Mouse (Mus musculus): ENCODE measurements around the gene Dcun1d2. TPM values are rescaled to one million over a fixed set of nuclear protein-coding genes. Genes with fewer than 3 reads are reported as not detected.

Dcun1d2 gene
- total and polyA plus RNA-seq, 2 experiments from 2014 or later = 27.8 to 37.7 TPM

- Histone ChIP-seq H3K4me2 (ENCODE audit: low read depth, low read length) (no peak overlapping the region), H3K9ac (replicated peaks; ENCODE audit: low read depth, low read length) (no peak overlapping the region; the same call in 1 of the 2 replicates), H3K9me3 (replicated peaks; ENCODE audit: control insufficient read depth, low read length) (no peaks in the 10 kb centered on the region), H3K27me3 (ENCODE audit: control insufficient read depth, insufficient read depth, low read length) (no peaks in the 10 kb centered on the region), H3K4me3 (ENCODE audit: low read depth, low read length) (no peak overlapping the region), H3K27ac (ENCODE audit: low read depth) (peak overlapping the region; percentile 38; the same call in 1 of the 2 replicates), H3K4me1 (ENCODE audit: control insufficient read depth, insufficient read depth) (peaks cover 16% of the 10 kb centered on the region; the same call in 1 of the 2 replicates), H3K36me3 (replicated peaks; ENCODE audit: control insufficient read depth, insufficient read depth, low read length) (peaks cover 3% of the 10 kb centered on the region)
- DNase-seq (ENCODE audit: low spot score) (no peak), ATAC-seq (ENCODE audit: insufficient read depth, low read depth) (no peak)
- 64% methylated on average over 8 of the region's 8 CpGs for WGBS
- TF ChIP-seq CTCF (IDR thresholded peaks at IDR 0.05; ENCODE audit: low read depth) (no peak), EP300 (IDR thresholded peaks at IDR 0.05; ENCODE audit: low read depth) (no peak)
Measured at GRCm38 (mm10) chr8:13216386-13216785, 71.5 kb downstream of the Dcun1d2 start.

- WGBS = 20% methylated on average over 10 of the region's 10 CpGs
- ATAC-seq (ENCODE audit: insufficient read depth, low read depth) (peak; percentile 61), DNase-seq (ENCODE audit: low spot score) (peak; percentile 83)
- H3K4me1 ChIP-seq (ENCODE audit: control insufficient read depth, insufficient read depth) = peaks cover 27% of the 10 kb centered on the region
- no peak overlapping the region for H3K4me2 ChIP-seq (ENCODE audit: low read depth, low read length)
- no peaks in the 10 kb centered on the region for H3K36me3 ChIP-seq (replicated peaks; ENCODE audit: control insufficient read depth, insufficient read depth, low read length)
- no peak overlapping the region for H3K4me3 ChIP-seq (ENCODE audit: low read depth, low read length)
- no peaks in the 10 kb centered on the region for H3K27me3 ChIP-seq (ENCODE audit: control insufficient read depth, insufficient read depth, low read length)
- H3K9ac ChIP-seq (replicated peaks; ENCODE audit: low read depth, low read length) = no peak overlapping the region
- H3K27ac ChIP-seq (ENCODE audit: low read depth) = peak overlapping the region; percentile 73
- H3K9me3 ChIP-seq (replicated peaks; ENCODE audit: control insufficient read depth, low read length) = no peaks in the 10 kb centered on the region
- TF ChIP-seq CTCF (IDR thresholded peaks at IDR 0.05; ENCODE audit: low read depth) (peak; percentile 89), EP300 (IDR thresholded peaks at IDR 0.05; ENCODE audit: low read depth) (no peak)
Measured at GRCm38 (mm10) chr8:13213479-13214268, 74.3 kb downstream of the Dcun1d2 start.

GRCm38 (mm10) chr8:13209770-13210169 lies 78.2 kb downstream of the Dcun1d2 start:
- peak overlapping the region; percentile 93 for H3K27ac ChIP-seq (ENCODE audit: low read depth)
- H3K4me2 ChIP-seq (ENCODE audit: low read depth, low read length) = no peak overlapping the region
- no peaks in the 10 kb centered on the region for H3K27me3 ChIP-seq (ENCODE audit: control insufficient read depth, insufficient read depth, low read length)
- no peaks in the 10 kb centered on the region for H3K36me3 ChIP-seq (replicated peaks; ENCODE audit: control insufficient read depth, insufficient read depth, low read length)
- DNase-seq (ENCODE audit: low spot score) (peak; percentile 86), ATAC-seq (ENCODE audit: insufficient read depth, low read depth) (peak; percentile 80)
- no peak overlapping the region for H3K4me3 ChIP-seq (ENCODE audit: low read depth, low read length)
- 41% methylated on average over 1 of the region's 1 CpGs for WGBS
- TF ChIP-seq CTCF (IDR thresholded peaks at IDR 0.05; ENCODE audit: low read depth) (no peak), EP300 (IDR thresholded peaks at IDR 0.05; ENCODE audit: low read depth) (peak; percentile 56; the same call in 1 of the 2 replicates)
- H3K9ac ChIP-seq (replicated peaks; ENCODE audit: low read depth, low read length) = no peak overlapping the region
- no peaks in the 10 kb centered on the region for H3K9me3 ChIP-seq (replicated peaks; ENCODE audit: control insufficient read depth, low read length)
- H3K4me1 ChIP-seq (ENCODE audit: control insufficient read depth, insufficient read depth) = peaks cover 20% of the 10 kb centered on the region

- H3K4me1 ChIP-seq (ENCODE audit: control insufficient read depth, insufficient read depth) = peaks cover 20% of the 10 kb centered on the region
- no peaks in the 10 kb centered on the region for H3K9me3 ChIP-seq (replicated peaks; ENCODE audit: control insufficient read depth, low read length)
- H3K4me3 ChIP-seq (ENCODE audit: low read depth, low read length) = no peak overlapping the region
- 19% methylated on average over 6 of the region's 6 CpGs for WGBS
- ATAC-seq (ENCODE audit: insufficient read depth, low read depth) (peak; percentile 71), DNase-seq (ENCODE audit: low spot score) (peak; percentile 68)
- H3K27me3 ChIP-seq (ENCODE audit: control insufficient read depth, insufficient read depth, low read length) = no peaks in the 10 kb centered on the region
- peak overlapping the region; percentile 93 for H3K27ac ChIP-seq (ENCODE audit: low read depth)
- no peak for TF ChIP-seq EP300 (IDR thresholded peaks at IDR 0.05; ENCODE audit: low read depth)
- TF ChIP-seq CTCF (IDR thresholded peaks at IDR 0.05; ENCODE audit: low read depth) = peak; percentile 61
- H3K9ac ChIP-seq (replicated peaks; ENCODE audit: low read depth, low read length) = no peak overlapping the region
- no peaks in the 10 kb centered on the region for H3K36me3 ChIP-seq (replicated peaks; ENCODE audit: control insufficient read depth, insufficient read depth, low read length)
- no peak overlapping the region for H3K4me2 ChIP-seq (ENCODE audit: low read depth, low read length)
Measured at GRCm38 (mm10) chr8:13208627-13209355, 79.1 kb downstream of the Dcun1d2 start.

GRCm38 (mm10) chr8:13206290-13206689 lies 81.6 kb downstream of the Dcun1d2 start:
- Histone ChIP-seq H3K9ac (replicated peaks; ENCODE audit: low read depth, low read length) (no peak overlapping the region), H3K27me3 (ENCODE audit: control insufficient read depth, insufficient read depth, low read length) (0 out of 2 replicates have a peak, but pooled peaks cover 2% of the 10 kb centered on the region), H3K36me3 (replicated peaks; ENCODE audit: control insufficient read depth, insufficient read depth, low read length) (no peaks in the 10 kb centered on the region), H3K4me1 (ENCODE audit: control insufficient read depth, insufficient read depth) (peaks cover 17% of the 10 kb centered on the region), H3K27ac (ENCODE audit: low read depth) (no peak overlapping the region), H3K4me3 (ENCODE audit: low read depth, low read length) (no peak overlapping the region), H3K9me3 (replicated peaks; ENCODE audit: control insufficient read depth, low read length) (no peaks in the 10 kb centered on the region), H3K4me2 (ENCODE audit: low read depth, low read length) (no peak overlapping the region)
- WGBS = 51% methylated on average over 5 of the region's 5 CpGs
- no peak for DNase-seq (ENCODE audit: low spot score)
- ATAC-seq (ENCODE audit: insufficient read depth, low read depth) = no peak
- TF ChIP-seq CTCF (IDR thresholded peaks at IDR 0.05; ENCODE audit: low read depth) (no peak), EP300 (IDR thresholded peaks at IDR 0.05; ENCODE audit: low read depth) (no peak)

Other genes with a start within 250 kb of the Dcun1d2 start
- gene Proz, start 227.2 kb downstream of the Dcun1d2 start, total RNA-seq (2014; rRNA removed; ENCODE audit: low replicate concordance) = not detected in 2 replicates
- 0.10 TPM in 2 replicates for gene Proz, start 227.2 kb downstream of the Dcun1d2 start, polyA plus RNA-seq (2015; fragmentation: Nextera tagmentation; extraction: Ambion mirVana)
- gene Pcid2, start 182.7 kb downstream of the Dcun1d2 start, total RNA-seq (2014; rRNA removed; ENCODE audit: low replicate concordance) = 8.2 and 13.1 TPM in 2 replicates
- gene Pcid2, start 182.7 kb downstream of the Dcun1d2 start, polyA plus RNA-seq (2015; fragmentation: Nextera tagmentation; extraction: Ambion mirVana) = 12.4 TPM in 2 replicates
- 140 and 158 TPM in 2 replicates for gene Cul4a, start 182.5 kb downstream of the Dcun1d2 start, total RNA-seq (2014; rRNA removed; ENCODE audit: low replicate concordance)
- 81.4 and 88.2 TPM in 2 replicates for gene Cul4a, start 182.5 kb downstream of the Dcun1d2 start, polyA plus RNA-seq (2015; fragmentation: Nextera tagmentation; extraction: Ambion mirVana)
- 317 and 327 TPM in 2 replicates for gene Lamp1, start 129.0 kb downstream of the Dcun1d2 start, total RNA-seq (2014; rRNA removed; ENCODE audit: low replicate concordance)
- 266 and 267 TPM in 2 replicates for gene Lamp1, start 129.0 kb downstream of the Dcun1d2 start, polyA plus RNA-seq (2015; fragmentation: Nextera tagmentation; extraction: Ambion mirVana)
- 4.4 and 9.9 TPM in 2 replicates for gene Grtp1, start 87.5 kb downstream of the Dcun1d2 start, total RNA-seq (2014; rRNA removed; ENCODE audit: low replicate concordance)
- 10.0 and 11.9 TPM in 2 replicates for gene Grtp1, start 87.5 kb downstream of the Dcun1d2 start, polyA plus RNA-seq (2015; fragmentation: Nextera tagmentation; extraction: Ambion mirVana)
- 252 and 255 TPM in 2 replicates for gene Adprhl1, start 34.0 kb downstream of the Dcun1d2 start, total RNA-seq (2014; rRNA removed; ENCODE audit: low replicate concordance)
- gene Adprhl1, start 34.0 kb downstream of the Dcun1d2 start, polyA plus RNA-seq (2015; fragmentation: Nextera tagmentation; extraction: Ambion mirVana) = 317 and 337 TPM in 2 replicates
- gene Tmco3, start 59 bp upstream of the Dcun1d2 start, total RNA-seq (2014; rRNA removed; ENCODE audit: low replicate concordance) = 9.0 and 10.8 TPM in 2 replicates
- gene Tmco3, start 59 bp upstream of the Dcun1d2 start, polyA plus RNA-seq (2015; fragmentation: Nextera tagmentation; extraction: Ambion mirVana) = 16.7 and 18.3 TPM in 2 replicates
- 20.9 and 38.6 TPM in 2 replicates for gene Tfdp1, start 50.6 kb upstream of the Dcun1d2 start, total RNA-seq (2014; rRNA removed; ENCODE audit: low replicate concordance)
- gene Tfdp1, start 50.6 kb upstream of the Dcun1d2 start, polyA plus RNA-seq (2015; fragmentation: Nextera tagmentation; extraction: Ambion mirVana) = 47.4 and 48.0 TPM in 2 replicates
- not detected in 2 replicates for gene Atp4b, start 108.7 kb upstream of the Dcun1d2 start, total RNA-seq (2014; rRNA removed; ENCODE audit: low replicate concordance)
- 0.08 and 0.14 TPM in 2 replicates for gene Atp4b, start 108.7 kb upstream of the Dcun1d2 start, polyA plus RNA-seq (2015; fragmentation: Nextera tagmentation; extraction: Ambion mirVana)
- 0.42 TPM in 1 of 2 replicates, not detected in the other for gene Grk1, start 117.0 kb upstream of the Dcun1d2 start, total RNA-seq (2014; rRNA removed; ENCODE audit: low replicate concordance)
- not detected in 2 replicates for gene Grk1, start 117.0 kb upstream of the Dcun1d2 start, polyA plus RNA-seq (2015; fragmentation: Nextera tagmentation; extraction: Ambion mirVana)
- gene Tmem255b, start 147.1 kb upstream of the Dcun1d2 start, total RNA-seq (2014; rRNA removed; ENCODE audit: low replicate concordance) = 3.1 and 8.9 TPM in 2 replicates
- 3.3 and 3.6 TPM in 2 replicates for gene Tmem255b, start 147.1 kb upstream of the Dcun1d2 start, polyA plus RNA-seq (2015; fragmentation: Nextera tagmentation; extraction: Ambion mirVana)
- gene Gas6, start 206.4 kb upstream of the Dcun1d2 start, total RNA-seq (2014; rRNA removed; ENCODE audit: low replicate concordance) = 275 and 304 TPM in 2 replicates
- 175 and 179 TPM in 2 replicates for gene Gas6, start 206.4 kb upstream of the Dcun1d2 start, polyA plus RNA-seq (2015; fragmentation: Nextera tagmentation; extraction: Ambion mirVana)